Mouse (Mus musculus) kidney, postnatal 0 days (tissue): ENCODE measurements around the gene Krt84. TPM values are rescaled to one million over a fixed set of nuclear protein-coding genes. Genes with fewer than 3 reads are reported as not detected.

ENCODE experiments used
- ATAC-seq: fragments of 200-750 bp; cut with Nextera tagmentation; replicated peaks from 2 replicates; pipeline ENCODE4 v1.8.0; 2017; ENCODE audit warnings: low read depth, moderate number of reproducible peaks, moderate TSS enrichment, moderate library complexity; ENCODE audit not compliant: low FRiP score
- DNase-seq: peaks from one replicate; pipeline ENCODE4 v3.0.0-alpha.2; 2016; ENCODE audit warnings: low spot score
- H3K27ac ChIP-seq: fragments of 300-500 bp; sonication (generic); 2 replicates; pipeline ENCODE4 v1.5.1; 2014; ENCODE audit warnings: mild to moderate bottlenecking
- H3K27me3 ChIP-seq: fragments of 300-500 bp; sonication (generic); 2 replicates; pipeline ENCODE4 v1.6.1; 2014; ENCODE audit warnings: low read length, mixed read lengths; ENCODE audit not compliant: insufficient read depth
- H3K36me3 ChIP-seq: fragments of 300-500 bp; sonication (generic); 2 replicates; pipeline ENCODE4 v1.6.1; 2014; ENCODE audit warnings: low read length, mixed read lengths; ENCODE audit not compliant: insufficient read depth
- H3K4me1 ChIP-seq: fragments of 300-500 bp; sonication (generic); replicated peaks from 2 replicates; pipeline ENCODE4 v1.6.1; 2014; ENCODE audit warnings: antibody characterized with exemption, low read length, mixed read lengths; ENCODE audit not compliant: insufficient read depth
- H3K4me2 ChIP-seq: fragments of 300-500 bp; sonication (generic); 2 replicates; pipeline ENCODE4 v1.6.1; 2014; ENCODE audit warnings: mild to moderate bottlenecking, low read length, moderate library complexity, mixed read lengths
- H3K4me3 ChIP-seq: fragments of 300-500 bp; sonication (generic); replicated peaks from 2 replicates; pipeline ENCODE4 v1.5.1; 2014; ENCODE audit warnings: low read depth, low read length
- H3K9ac ChIP-seq: fragments of 300-500 bp; sonication (generic); 2 replicates; pipeline ENCODE4 v1.6.1; 2014; ENCODE audit warnings: low read depth, low read length
- H3K9me3 ChIP-seq: fragments of 300-500 bp; sonication (generic); replicated peaks from 2 replicates; pipeline ENCODE4 v1.6.1; 2016; ENCODE audit warnings: low read length, inconsistent platforms, mixed read lengths
- CTCF ChIP-seq: IDR thresholded peaks from 2 replicates; pipeline ENCODE4 v1.5.1; 2016; ENCODE audit warnings: antibody characterized with exemption, low read depth, mild to moderate bottlenecking, moderate library complexity
- WGBS: fragments of 180-500 bp; shearing (Covaris S2); extraction: QIAGEN DNeasy Blood & Tissue Kit; methylation state at CpG from one replicate; pipeline ENCODE4 v1.1.7; 2014; 5-methylcytosine and 5-hydroxymethylcytosine counted together
- microRNA-seq: library from miRNA; unstranded; fragments of <30 nt; microRNA quantifications from one replicate; pipeline ENCODE4, GENCODE M21; 2016
- polyA plus RNA-seq: library from polyadenylated mRNA; unstranded; fragments of >200 nt; fragmentation: Nextera tagmentation; extraction: Ambion mirVana; gene quantifications from 2 replicates; pipeline ENCODE4 v1.2.1, GENCODE M21; 2015

Gene Krt84
- polyA plus RNA-seq, 1 experiment from 2014 or later, result not detected

- DNase-seq, result peak; percentile 46
- 4% methylated on average over 31 of the region's 31 CpGs for WGBS
- Histone ChIP-seq H3K4me1 (peaks cover 6% of the 10 kb centered on the region; the same call in 1 of the 2 replicates), H3K9ac (no peak overlapping the region), H3K36me3 (no peaks in the 10 kb centered on the region), H3K27me3 (no peaks in the 10 kb centered on the region), H3K9me3 (no peaks in the 10 kb centered on the region), H3K4me2 (peak overlapping the region; percentile 56), H3K4me3 (peak overlapping the region; percentile 17), H3K27ac (no peak overlapping the region)
- TF ChIP-seq CTCF, result peak; percentile 61
- no peak for ATAC-seq
Observed at GRCm38 (mm10) chr15:101479007-101479665, 53.5 kb downstream of the Krt84 start.

Small RNAs within 50 kb of the gene (microRNA-seq; reads per million reads assigned to microRNA genes)
- gene Gm44393 (not detected), gene Gm44460 (not detected)

Other genes starting within 250 kb of the Krt84 start
- gene Atg101, start 248.5 kb downstream of the Krt84 start, polyA plus RNA-seq, result 77.1 and 79.5 TPM in 2 replicates
- 23.3 and 24.5 TPM in 2 replicates for gene 6030408B16Rik, start 239.6 kb downstream of the Krt84 start, polyA plus RNA-seq
- 1.9 and 2.2 TPM in 2 replicates for gene Krt80, start 162.7 kb downstream of the Krt84 start, polyA plus RNA-seq
- 226 and 229 TPM in 2 replicates for gene Krt7, start 121.8 kb downstream of the Krt84 start, polyA plus RNA-seq
- gene Krt87, start 94.0 kb downstream of the Krt84 start, polyA plus RNA-seq, result 0.05 TPM in 1 of 2 replicates, not detected in the other
- 0.13 TPM in 1 of 2 replicates, not detected in the other for gene Krt88, start 85.1 kb downstream of the Krt84 start, polyA plus RNA-seq
- not detected in 2 replicates for gene Krt81, start 69.1 kb downstream of the Krt84 start, polyA plus RNA-seq
- gene Krt86, start 59.3 kb downstream of the Krt84 start, polyA plus RNA-seq, result not detected in 2 replicates
- not detected in 2 replicates for gene Krt83, start 41.3 kb downstream of the Krt84 start, polyA plus RNA-seq
- not detected in 2 replicates for gene Gm49425, start 15.6 kb downstream of the Krt84 start, polyA plus RNA-seq
- gene Krt82, start 17.8 kb upstream of the Krt84 start, polyA plus RNA-seq, result not detected in 2 replicates
- 0.09 TPM in 1 of 2 replicates, not detected in the other for gene Krt90, start 30.1 kb upstream of the Krt84 start, polyA plus RNA-seq
- gene Krt75, start 41.1 kb upstream of the Krt84 start, polyA plus RNA-seq, result 0.14 and 0.20 TPM in 2 replicates
- gene Gm5414, start 95.4 kb upstream of the Krt84 start, polyA plus RNA-seq, result not detected in 2 replicates
- not detected in 2 replicates for gene Gm5478, start 114.6 kb upstream of the Krt84 start, polyA plus RNA-seq
- not detected in 2 replicates for gene Krt6b, start 147.5 kb upstream of the Krt84 start, polyA plus RNA-seq
- not detected in 2 replicates for gene Krt6a, start 161.5 kb upstream of the Krt84 start, polyA plus RNA-seq
- gene Krt5, start 180.1 kb upstream of the Krt84 start, polyA plus RNA-seq, result 0.77 and 3.0 TPM in 2 replicates
- gene Krt71, start 210.3 kb upstream of the Krt84 start, polyA plus RNA-seq, result not detected in 2 replicates